Mouse (Mus musculus) heart, postnatal 4 days (tissue): Measurements from ENCODE around the gene Cpne1. TPM values are rescaled to one million over a fixed set of nuclear protein-coding genes. Genes with fewer than 3 reads are reported as not detected.
"Not testable (repeated sequence)": the region's sequence is repeated elsewhere in the genome, so short reads cannot be mapped to it uniquely, and the experiment has no call there.

Source experiments
- DNase-seq: peaks from one replicate; pipeline ENCODE4 v3.0.0; 2021
- total RNA-seq, 2 experiments: library from RNA; stranded (reverse); gene quantifications; 2 replicates each; pipeline ENCODE4 v1.2.3; 2021

The Cpne1 gene
- total RNA-seq, result 10 to 100 TPM; 16.4 to 19.3 TPM

GRCm38 (mm10) chr2:156111358-156112079 is at the start of gene Cpne1, which contains the start of gene Rbm12:
Cpne1 (minus strand) TSS chr2:156111965.
Rbm12 (minus strand) TSS chr2:156111978.
- peak; percentile 94 for DNase-seq

- DNase-seq, result no peak
Measured at GRCm38 (mm10) chr2:156151538-156151937, 39.8 kb upstream of the Cpne1 start.

- DNase-seq, result no peak
Measured at GRCm38 (mm10) chr2:156147316-156147915, 35.7 kb upstream of the Cpne1 start.

GRCm38 (mm10) chr2:156146272-156146989 is 34.7 kb upstream of the Cpne1 start:
- no peak for DNase-seq

- no peak for DNase-seq
Measured at GRCm38 (mm10) chr2:156145486-156146130, 33.8 kb upstream of the Cpne1 start.

GRCm38 (mm10) chr2:156143953-156144724 is 32.4 kb upstream of the Cpne1 start, which contains the start of the genes Romo1 and Nfs1:
Romo1 (plus strand) TSS chr2:156144039.
Nfs1 (minus strand) TSS chr2:156144186.
- DNase-seq, result peak; percentile 96

GRCm38 (mm10) chr2:156143367-156143766 is 31.6 kb upstream of the Cpne1 start:
- DNase-seq, result no peak

- DNase-seq, result no peak
Measured at GRCm38 (mm10) chr2:156142820-156143219, 31.1 kb upstream of the Cpne1 start.

- DNase-seq, result no peak
Measured at GRCm38 (mm10) chr2:156135695-156136094, 23.9 kb upstream of the Cpne1 start.

GRCm38 (mm10) chr2:156134161-156134560 is 22.4 kb upstream of the Cpne1 start:
- DNase-seq, result no peak

GRCm38 (mm10) chr2:156126992-156127391 is 15.2 kb upstream of the Cpne1 start, which contains the start of gene Gm28036:
Gm28036 (minus strand) TSS chr2:156127092.
- DNase-seq, result no peak

GRCm38 (mm10) chr2:156123731-156124130 is 12.0 kb upstream of the Cpne1 start:
- no peak for DNase-seq

- DNase-seq, result no peak
Measured at GRCm38 (mm10) chr2:156119566-156119965, 7.8 kb upstream of the Cpne1 start.

GRCm38 (mm10) chr2:156112080-156112423 is 287 bp upstream of the Cpne1 start:
- DNase-seq, result not testable (repeated sequence)

- DNase-seq, result no peak
Measured at GRCm38 (mm10) chr2:156110627-156111357, 973 bp downstream of the Cpne1 start.

GRCm38 (mm10) chr2:156091926-156092325 is 19.8 kb downstream of the Cpne1 start:
- DNase-seq, result no peak

- DNase-seq, result no peak
Measured at GRCm38 (mm10) chr2:156089799-156090198, 22.0 kb downstream of the Cpne1 start.

- no peak for DNase-seq
Measured at GRCm38 (mm10) chr2:156087391-156088110, 24.2 kb downstream of the Cpne1 start.

- no peak for DNase-seq
Measured at GRCm38 (mm10) chr2:156084541-156084940, 27.2 kb downstream of the Cpne1 start.

- DNase-seq, result no peak
Measured at GRCm38 (mm10) chr2:156080391-156080790, 31.4 kb downstream of the Cpne1 start.
